Mouse (Mus musculus) CD4-positive, CD25-positive, alpha-beta regulatory T cell, adult 4 months (primary cell): ENCODE data around the gene Zpbp2. TPM values are rescaled to one million over a fixed set of nuclear protein-coding genes. Genes with fewer than 3 reads are reported as not detected.

Experiments used
- ATAC-seq: one replicate; pipeline ENCODE4 v1.8.0; 2017
- polyA plus RNA-seq, 2 experiments: library from polyadenylated mRNA; unstranded; fragments of 100-300 nt; shearing (Covaris generic); gene quantifications; one replicate each; pipeline ENCODE4 v1.2.1; 2017

The Zpbp2 gene
- polyA plus RNA-seq, result 1 to 10 TPM; 5.0 to 6.0 TPM

- ATAC-seq, result peak; percentile 66
These were observed at the start of gene Zpbp2 for GRCm38 (mm10) chr11:98550975-98551828. Gene Zpbp2, plus strand, starts transcription at chr11:98551097.

- ATAC-seq, result no peak
These were observed 46.0 kb upstream of the Zpbp2 start for GRCm38 (mm10) chr11:98504926-98505325.

GRCm38 (mm10) chr11:98509434-98509833 is 41.5 kb upstream of the Zpbp2 start:
- no peak for ATAC-seq

- peak; percentile 70 for ATAC-seq
These were observed 40.8 kb upstream of the Zpbp2 start for GRCm38 (mm10) chr11:98510125-98510524.

GRCm38 (mm10) chr11:98512881-98513280 is 38.0 kb upstream of the Zpbp2 start:
- peak; percentile 79 for ATAC-seq

- ATAC-seq, result no peak
These were observed 37.5 kb upstream of the Zpbp2 start for GRCm38 (mm10) chr11:98513356-98513936.

- no peak for ATAC-seq
These were observed 30.4 kb upstream of the Zpbp2 start for GRCm38 (mm10) chr11:98520468-98520867.

GRCm38 (mm10) chr11:98525140-98525539 is 25.8 kb upstream of the Zpbp2 start:
- no peak for ATAC-seq

GRCm38 (mm10) chr11:98526824-98527461 is 24.0 kb upstream of the Zpbp2 start:
- peak; percentile 59 for ATAC-seq

- ATAC-seq, result no peak
These were observed 13.3 kb upstream of the Zpbp2 start for GRCm38 (mm10) chr11:98537480-98538034.

GRCm38 (mm10) chr11:98540319-98540718 is 10.6 kb upstream of the Zpbp2 start:
- ATAC-seq, result no peak

GRCm38 (mm10) chr11:98542553-98542952 is 8.3 kb upstream of the Zpbp2 start:
- ATAC-seq, result no peak

- no peak for ATAC-seq
These were observed 7.5 kb upstream of the Zpbp2 start for GRCm38 (mm10) chr11:98543414-98543813.

- ATAC-seq, result no peak
These were observed 5.8 kb upstream of the Zpbp2 start for GRCm38 (mm10) chr11:98544890-98545677.

- ATAC-seq, result peak; percentile 22
These were observed 5.1 kb upstream of the Zpbp2 start, which contains the start of gene Ikzf3 for GRCm38 (mm10) chr11:98545711-98546231. Gene Ikzf3, minus strand, starts transcription at chr11:98546031.

GRCm38 (mm10) chr11:98546529-98547307 is 4.2 kb upstream of the Zpbp2 start:
- ATAC-seq, result no peak

- no peak for ATAC-seq
These were observed 3.6 kb upstream of the Zpbp2 start for GRCm38 (mm10) chr11:98547308-98547693.

GRCm38 (mm10) chr11:98549363-98549762 is 1.5 kb upstream of the Zpbp2 start:
- ATAC-seq, result no peak

GRCm38 (mm10) chr11:98550311-98550974 is 454 bp upstream of the Zpbp2 start:
- ATAC-seq, result peak; percentile 69

- no peak for ATAC-seq
These were observed 3.1 kb downstream of the Zpbp2 start for GRCm38 (mm10) chr11:98553966-98554365.
